Mouse (Mus musculus) lung, postnatal 0 days (tissue): Measurements from ENCODE around the gene Cxcr3. TPM values are rescaled to one million over a fixed set of nuclear protein-coding genes. Genes with fewer than 3 reads are reported as not detected.
A peak's percentile ranks its signal among the peaks of the same experiment; 100 is the strongest.

Source experiments
- ATAC-seq: fragments of 200-750 bp; cut with Nextera tagmentation; 2 replicates; pipeline ENCODE4 v1.8.0; 2017; ENCODE audit warnings: moderate library complexity
- DNase-seq: peaks from one replicate; pipeline ENCODE4 v3.0.0-alpha.2; 2016; ENCODE audit warnings: low spot score
- H3K27ac ChIP-seq: fragments of 300-500 bp; sonication (generic); 2 replicates; pipeline ENCODE4 v1.5.1; 2014; ENCODE audit warnings: antibody characterized with exemption, mild to moderate bottlenecking, low read length, mixed read lengths
- H3K27me3 ChIP-seq: fragments of 300-500 bp; sonication (generic); replicated peaks from 2 replicates; pipeline ENCODE4 v1.6.1; 2014; ENCODE audit warnings: low read length, mixed read lengths; ENCODE audit not compliant: insufficient read depth
- H3K36me3 ChIP-seq: fragments of 300-500 bp; sonication (generic); 2 replicates; pipeline ENCODE4 v1.6.1; 2014; ENCODE audit warnings: low read length, mixed read lengths; ENCODE audit not compliant: insufficient read depth
- H3K4me1 ChIP-seq: fragments of 300-500 bp; sonication (generic); 2 replicates; pipeline ENCODE4 v1.6.1; 2014; ENCODE audit warnings: antibody characterized with exemption, low read depth, low read length, mixed read lengths; ENCODE audit not compliant: insufficient read depth
- H3K4me2 ChIP-seq: fragments of 300-500 bp; sonication (generic); replicated peaks from 2 replicates; pipeline ENCODE4 v1.6.1; 2014; ENCODE audit warnings: low read depth, mild to moderate bottlenecking, low read length, moderate library complexity, mixed read lengths
- H3K4me3 ChIP-seq: fragments of 300-500 bp; sonication (generic); 2 replicates; pipeline ENCODE4 v1.5.1; 2014; ENCODE audit warnings: low read depth, low read length
- H3K9ac ChIP-seq: fragments of 300-500 bp; sonication (generic); replicated peaks from 2 replicates; pipeline ENCODE4 v1.6.1; 2014; ENCODE audit warnings: low read depth, mild to moderate bottlenecking
- H3K9me3 ChIP-seq: fragments of 300-500 bp; sonication (generic); 2 replicates; pipeline ENCODE4 v1.6.1; 2016; ENCODE audit warnings: low read length, mixed read lengths
- CTCF ChIP-seq: IDR thresholded peaks from 2 replicates; pipeline ENCODE4 v1.5.1; 2016; ENCODE audit warnings: antibody characterized with exemption, mild to moderate bottlenecking
- EP300 ChIP-seq: IDR thresholded peaks from 2 replicates; pipeline ENCODE4 v1.6.1; 2016; ENCODE audit warnings: antibody characterized with exemption, mild to moderate bottlenecking, control low read depth
- WGBS: fragments of 180-500 bp; shearing (Covaris S2); extraction: QIAGEN DNeasy Blood & Tissue Kit; methylation state at CpG from one replicate; pipeline ENCODE4 v1.1.7; 2014; 5-methylcytosine and 5-hydroxymethylcytosine counted together
- polyA plus RNA-seq: library from polyadenylated mRNA; unstranded; fragments of >200 nt; fragmentation: Nextera tagmentation; extraction: Ambion mirVana; gene quantifications from 2 replicates; pipeline ENCODE4 v1.2.1, GENCODE M21; 2015

The Cxcr3 gene
- 0.50 and 0.54 TPM in 2 replicates for polyA plus RNA-seq

- WGBS, result 27% methylated on average over 11 of the region's 11 CpGs
- Histone ChIP-seq H3K4me1 (no peaks in the 10 kb centered on the region), H3K27me3 (no peaks in the 10 kb centered on the region), H3K27ac (no peak within 1 kb of the TSS), H3K4me3 (no peak within 1 kb of the TSS), H3K9ac (no peak within 1 kb of the TSS), H3K36me3 (no peaks in the 10 kb centered on the region), H3K4me2 (no peak within 1 kb of the TSS), H3K9me3 (no peaks in the 10 kb centered on the region)
- peak; percentile 16 for DNase-seq
- TF ChIP-seq EP300 (no peak), CTCF (no peak)
- ATAC-seq, result peak; percentile 26; the same call in 1 of the 2 replicates
These were observed at the start of gene Cxcr3 for GRCm38 (mm10) chrX:101733828-101734319. Gene Cxcr3, minus strand, starts transcription at chrX:101734269.

- no peak overlapping the region for H3K9ac ChIP-seq
- H3K4me2 ChIP-seq, result no peak overlapping the region
- no peak overlapping the region for H3K27ac ChIP-seq
- no peaks in the 10 kb centered on the region for H3K27me3 ChIP-seq
- H3K36me3 ChIP-seq, result no peaks in the 10 kb centered on the region
- H3K4me1 ChIP-seq, result no peaks in the 10 kb centered on the region
- no peaks in the 10 kb centered on the region for H3K9me3 ChIP-seq
- 29% methylated on average over 5 of the region's 5 CpGs for WGBS
- no peak overlapping the region for H3K4me3 ChIP-seq
- peak; percentile 84 for TF ChIP-seq CTCF
- no peak for TF ChIP-seq EP300
- ATAC-seq (no peak), DNase-seq (peak; percentile 52)
These were observed 38.0 kb upstream of the Cxcr3 start for GRCm38 (mm10) chrX:101772035-101772434.

GRCm38 (mm10) chrX:101770307-101770706 is 36.2 kb upstream of the Cxcr3 start:
- H3K9me3 ChIP-seq, result no peaks in the 10 kb centered on the region
- no peaks in the 10 kb centered on the region for H3K27me3 ChIP-seq
- 55% methylated on average over 3 of the region's 3 CpGs for WGBS
- H3K27ac ChIP-seq, result no peak overlapping the region
- DNase-seq (no peak), ATAC-seq (no peak)
- H3K4me3 ChIP-seq, result no peak overlapping the region
- no peak overlapping the region for H3K9ac ChIP-seq
- H3K4me1 ChIP-seq, result no peaks in the 10 kb centered on the region
- H3K36me3 ChIP-seq, result no peaks in the 10 kb centered on the region
- no peak overlapping the region for H3K4me2 ChIP-seq
- TF ChIP-seq EP300, result no peak
- TF ChIP-seq CTCF, result no peak

GRCm38 (mm10) chrX:101769478-101769877 is 35.4 kb upstream of the Cxcr3 start:
- no peaks in the 10 kb centered on the region for H3K36me3 ChIP-seq

GRCm38 (mm10) chrX:101767280-101767679 is 33.2 kb upstream of the Cxcr3 start:
- TF ChIP-seq CTCF (no peak), EP300 (peak; percentile 49)
- Histone ChIP-seq H3K4me3 (no peak overlapping the region), H3K4me2 (no peak overlapping the region), H3K36me3 (no peaks in the 10 kb centered on the region), H3K9me3 (no peaks in the 10 kb centered on the region), H3K9ac (no peak overlapping the region), H3K4me1 (no peaks in the 10 kb centered on the region), H3K27me3 (no peaks in the 10 kb centered on the region), H3K27ac (no peak overlapping the region)
- DNase-seq (peak; percentile 54), ATAC-seq (peak; percentile 66)
- 35% methylated on average over 7 of the region's 7 CpGs for WGBS

More at GRCm38 (mm10) chrX:101769478-101769877, 35.4 kb upstream of the Cxcr3 start:
- no peak overlapping the region for H3K9ac ChIP-seq
- no peak overlapping the region for H3K4me3 ChIP-seq
- no peak overlapping the region for H3K4me2 ChIP-seq
- H3K9me3 ChIP-seq, result no peaks in the 10 kb centered on the region
- ATAC-seq (peak; percentile 56), DNase-seq (peak; percentile 48)
- H3K4me1 ChIP-seq, result no peaks in the 10 kb centered on the region
- WGBS, result 28% methylated on average over 2 of the region's 2 CpGs
- H3K27ac ChIP-seq, result no peak overlapping the region
- TF ChIP-seq CTCF (no peak), EP300 (peak; percentile 49)
- H3K27me3 ChIP-seq, result no peaks in the 10 kb centered on the region

GRCm38 (mm10) chrX:101765111-101765510 is 31.0 kb upstream of the Cxcr3 start:
- DNase-seq (peak; percentile 33), ATAC-seq (no peak)
- WGBS, result 62% methylated on average over 4 of the region's 4 CpGs
- Histone ChIP-seq H3K36me3 (no peaks in the 10 kb centered on the region), H3K4me1 (no peaks in the 10 kb centered on the region), H3K4me3 (no peak overlapping the region), H3K27me3 (no peaks in the 10 kb centered on the region), H3K9me3 (no peaks in the 10 kb centered on the region), H3K4me2 (no peak overlapping the region), H3K27ac (no peak overlapping the region), H3K9ac (no peak overlapping the region)
- TF ChIP-seq EP300, result no peak
- no peak for TF ChIP-seq CTCF

GRCm38 (mm10) chrX:101764621-101765020 is 30.6 kb upstream of the Cxcr3 start:
- no peaks in the 10 kb centered on the region for H3K4me1 ChIP-seq
- no peak for ATAC-seq
- no peaks in the 10 kb centered on the region for H3K36me3 ChIP-seq
- no peak overlapping the region for H3K9ac ChIP-seq
- no peak for DNase-seq
- no peak overlapping the region for H3K4me2 ChIP-seq
- 55% methylated on average over 5 of the region's 5 CpGs for WGBS
- H3K4me3 ChIP-seq, result no peak overlapping the region
- TF ChIP-seq EP300 (no peak), CTCF (no peak)
- no peak overlapping the region for H3K27ac ChIP-seq
- H3K9me3 ChIP-seq, result no peaks in the 10 kb centered on the region
- H3K27me3 ChIP-seq, result no peaks in the 10 kb centered on the region
